Mouse (Mus musculus) monocyte, adult 2 months (primary cell): ENCODE measurements around the gene Npy.

Source experiments
- DNase-seq, 2 experiments: peaks; one replicate each; pipeline ENCODE4 v3.0.0; 2022; ENCODE audit warnings: low spot score in 2 of 2, low read depth in 1 of 2

Npy gene

GRCm38 (mm10) chr6:49821961-49822870 lies at the start of gene Npy:
Npy (plus strand) TSS chr6:49822710.
- DNase-seq = no peak

DNA sequence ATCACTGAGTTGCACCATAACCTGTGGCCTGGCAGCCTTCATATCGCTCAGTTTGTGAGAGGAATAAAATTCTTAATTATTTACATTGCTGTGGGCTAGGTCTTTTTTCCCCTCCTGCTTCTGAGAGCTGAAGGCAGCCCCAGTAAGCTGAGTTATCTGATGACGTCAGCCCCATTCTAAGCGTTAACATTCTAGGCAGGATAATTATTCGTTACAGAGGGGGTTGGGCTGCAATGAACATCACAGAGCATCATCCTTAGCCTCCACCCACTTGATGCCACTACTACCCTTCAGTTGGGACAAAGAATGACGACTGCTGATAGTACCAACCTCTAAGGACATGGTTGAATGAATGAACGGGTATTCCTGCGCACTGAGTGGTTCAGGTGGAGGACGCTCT lies 47.5 kb upstream of the Npy start:
- no peak for DNase-seq

DNA sequence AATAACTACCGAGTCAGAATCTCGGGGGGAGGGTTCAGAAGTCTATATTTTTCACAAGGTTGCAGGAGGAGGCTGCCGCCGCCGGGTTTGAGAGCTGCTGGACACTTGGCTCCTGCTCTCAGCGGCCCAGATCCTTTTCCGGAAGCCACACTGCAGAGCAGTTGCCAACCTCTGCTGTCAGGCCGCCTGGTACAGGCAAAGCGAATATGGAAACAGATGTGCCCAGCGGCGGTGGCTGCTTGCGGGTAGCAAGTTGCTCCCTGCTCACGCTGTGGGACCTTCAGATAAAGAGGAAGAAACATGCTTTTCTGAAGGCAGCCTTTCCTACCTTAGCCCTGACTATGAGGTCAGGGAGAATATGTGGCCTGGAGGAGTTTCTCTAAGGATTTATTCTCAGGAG lies 44.4 kb upstream of the Npy start:
- DNase-seq = no peak

GRCm38 (mm10) chr6:49778729-49779128 lies 43.8 kb upstream of the Npy start:
- no peak for DNase-seq

- DNase-seq = no peak
Measured at GRCm38 (mm10) chr6:49779606-49780005, 42.9 kb upstream of the Npy start.

DNA sequence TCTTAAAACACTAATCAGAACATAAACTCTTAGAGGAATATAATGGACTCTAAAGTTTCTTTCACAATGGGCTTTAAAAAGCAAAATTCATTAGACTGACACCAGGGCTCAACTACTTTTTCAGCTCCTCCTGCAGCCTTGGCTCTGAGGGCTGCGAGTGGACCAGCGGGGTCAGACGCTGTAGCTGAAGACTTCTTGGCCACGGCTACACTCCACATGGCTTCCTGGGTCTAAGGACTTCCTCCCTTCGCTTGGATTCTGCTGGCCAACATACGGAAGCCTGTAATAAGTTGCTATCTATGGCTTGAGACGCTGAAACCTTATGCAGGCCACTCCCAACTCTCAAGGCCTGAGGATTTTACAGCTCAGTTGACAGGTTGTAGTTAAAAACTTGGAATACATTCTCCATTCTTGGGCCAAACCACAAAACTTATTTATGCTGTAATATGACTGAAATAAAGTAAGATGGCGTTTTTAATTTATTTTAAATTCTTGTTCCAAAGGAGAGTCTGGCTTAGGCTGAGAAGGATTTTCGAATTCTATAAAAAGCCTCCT lies 41.6 kb upstream of the Npy start:
- DNase-seq = no peak

DNA sequence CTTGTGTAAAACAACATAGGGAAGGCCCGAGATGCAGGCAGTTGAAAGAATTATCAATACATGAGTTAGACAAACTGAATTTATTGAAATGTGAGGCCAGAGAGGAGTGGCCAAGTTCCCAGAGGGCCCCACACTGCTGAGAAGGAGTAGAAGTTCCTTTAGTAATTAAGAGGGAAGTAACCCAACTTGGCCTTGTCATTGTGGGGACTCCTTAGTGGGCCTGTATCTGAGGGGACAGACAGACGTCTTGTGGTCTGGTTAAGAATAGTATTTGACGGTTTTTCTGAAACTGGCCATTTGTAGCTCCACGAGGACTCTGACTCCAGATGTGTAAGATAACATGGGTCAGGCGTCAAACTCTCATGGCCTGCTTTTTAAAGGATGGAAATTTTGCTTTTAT lies 40.7 kb upstream of the Npy start:
- DNase-seq = no peak

GRCm38 (mm10) chr6:49782679-49783078 lies 39.8 kb upstream of the Npy start:
- DNase-seq = no peak

DNA sequence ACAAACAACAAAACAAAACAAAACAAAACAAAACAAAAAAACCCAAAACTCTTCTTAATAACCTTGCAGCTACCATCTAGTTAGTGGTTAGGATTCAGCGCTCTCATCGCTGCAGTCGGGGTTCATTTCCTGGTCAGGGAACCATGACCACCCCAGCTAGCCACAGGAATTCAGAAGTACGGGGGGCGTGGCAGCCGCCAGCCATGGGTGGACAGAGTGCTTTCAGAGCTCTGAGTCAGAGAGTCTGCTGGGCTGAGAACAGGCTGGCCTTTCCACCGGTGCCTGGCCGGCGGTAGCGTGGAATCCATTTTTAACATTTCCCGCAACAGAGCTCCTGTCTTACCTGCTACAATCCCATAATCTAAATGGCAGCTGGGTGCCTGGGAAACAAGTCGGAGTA lies 30.0 kb upstream of the Npy start:
- no peak for DNase-seq

GRCm38 (mm10) chr6:49804105-49804504 lies 18.4 kb upstream of the Npy start:
- no peak for DNase-seq

DNA sequence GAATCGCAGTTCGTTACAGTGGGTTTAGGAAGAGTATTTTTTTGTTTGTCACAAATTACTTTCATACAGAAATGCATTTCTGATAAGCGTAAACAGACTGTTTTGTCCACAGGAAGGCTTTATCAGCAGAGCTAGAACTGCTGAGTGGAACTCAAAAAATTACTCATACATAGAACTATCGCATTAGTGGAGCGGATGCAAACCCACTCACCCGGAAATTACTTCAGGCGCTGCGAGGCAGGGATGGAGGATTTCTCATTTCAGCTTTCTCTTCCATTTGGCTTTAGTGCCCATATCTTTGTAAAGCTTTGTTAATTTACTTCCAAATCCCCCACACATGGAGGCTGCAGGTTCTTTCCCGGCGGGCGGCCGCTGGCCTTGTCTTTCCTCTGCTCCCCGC lies 14.4 kb upstream of the Npy start:
- DNase-seq = no peak

DNA sequence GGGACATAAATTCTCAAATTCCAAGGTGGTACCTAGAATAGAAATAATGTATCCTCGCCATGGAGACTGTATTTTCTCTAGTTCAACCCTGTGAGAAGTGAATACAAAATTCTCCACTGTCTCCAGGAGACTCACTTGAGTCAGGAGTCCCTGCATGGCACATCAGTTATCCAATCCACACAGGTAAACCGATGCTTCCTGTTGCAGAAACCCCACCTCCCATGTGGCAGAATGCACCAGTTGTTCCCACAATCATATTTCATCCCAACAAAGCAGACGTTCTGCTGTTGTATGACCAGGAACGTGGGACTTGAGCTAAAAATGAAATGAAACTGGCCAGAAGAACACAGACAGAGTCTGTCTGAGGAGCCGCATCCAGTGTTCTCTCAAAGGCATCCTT lies 5.3 kb upstream of the Npy start:
- DNase-seq = no peak

DNA sequence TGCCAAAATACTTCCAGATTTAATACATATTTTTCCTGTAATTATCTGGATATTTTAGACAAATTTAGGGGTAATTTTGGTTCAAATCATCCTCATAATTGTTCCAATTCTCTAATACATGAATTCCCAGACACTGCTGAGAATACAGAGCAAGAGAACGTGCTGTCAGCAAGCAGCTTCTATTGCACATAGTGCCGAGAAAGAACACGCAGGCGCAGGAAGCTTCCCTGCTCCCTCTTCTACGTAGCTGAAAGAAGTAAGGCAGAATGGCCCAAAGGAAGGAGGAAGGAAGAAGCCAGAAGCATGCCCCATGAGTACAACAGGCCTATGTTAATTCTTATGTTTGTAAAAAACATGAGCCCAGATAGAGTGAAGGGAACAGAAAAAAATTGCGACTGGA lies 4.9 kb upstream of the Npy start:
- DNase-seq = no peak

GRCm38 (mm10) chr6:49822871-49823230 lies 341 bp downstream of the Npy start:
- DNase-seq = no peak

DNA sequence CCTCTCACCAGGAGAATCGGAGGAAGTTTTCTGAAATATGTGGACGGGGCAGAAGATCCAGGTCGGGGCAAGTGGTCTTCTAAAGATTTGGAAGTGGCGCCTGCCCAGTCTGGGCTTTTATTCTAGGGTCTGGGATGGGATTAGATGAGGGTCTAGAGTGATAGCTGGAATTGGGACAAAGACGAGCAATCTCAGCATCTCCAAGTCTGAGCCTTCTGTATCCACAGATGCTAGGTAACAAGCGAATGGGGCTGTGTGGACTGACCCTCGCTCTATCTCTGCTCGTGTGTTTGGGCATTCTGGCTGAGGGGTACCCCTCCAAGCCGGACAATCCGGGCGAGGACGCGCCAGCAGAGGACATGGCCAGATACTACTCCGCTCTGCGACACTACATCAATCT lies 861 bp downstream of the Npy start:
- DNase-seq = no peak

- no peak for DNase-seq
Measured at GRCm38 (mm10) chr6:49823821-49824220, 1.3 kb downstream of the Npy start.

DNA sequence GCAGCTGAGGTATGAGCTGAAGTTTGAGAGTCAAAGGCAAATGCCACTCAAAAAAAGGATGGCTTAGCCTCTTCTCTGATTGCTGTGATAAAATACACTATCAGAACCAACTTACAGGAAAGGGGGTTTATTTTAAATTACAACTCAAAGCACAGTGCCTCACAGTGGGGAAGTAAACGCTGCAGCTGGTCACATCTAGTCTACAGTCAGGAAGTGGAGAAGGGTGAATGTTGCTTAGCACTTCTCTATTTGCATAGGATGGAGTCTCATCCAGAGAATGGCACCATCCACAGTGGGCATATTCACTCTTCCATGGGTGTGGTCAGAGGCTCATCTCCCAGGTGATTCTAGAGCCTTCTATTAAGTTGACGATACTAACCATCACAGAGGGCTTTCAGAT lies 9.1 kb downstream of the Npy start:
- DNase-seq = no peak

DNA sequence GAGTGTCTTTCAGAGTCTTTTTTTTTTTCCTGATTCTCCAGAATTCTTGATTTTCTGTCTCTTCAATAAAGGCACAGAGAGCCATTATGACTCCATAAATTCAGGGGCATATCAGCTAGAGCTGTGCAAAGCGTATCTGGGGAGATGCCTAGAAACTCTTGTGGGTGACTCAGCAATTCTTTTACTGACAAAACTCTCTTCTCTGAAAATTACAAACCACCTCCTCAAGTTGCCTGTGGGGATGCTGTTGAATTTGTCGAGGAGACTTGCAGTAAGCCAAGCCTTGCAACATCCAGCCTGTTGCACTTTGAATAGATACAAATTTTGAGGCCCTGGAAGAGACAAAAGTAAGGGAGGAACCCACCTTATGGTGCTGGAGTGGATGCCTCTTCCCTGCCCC lies 34.3 kb downstream of the Npy start:
- no peak for DNase-seq

DNA sequence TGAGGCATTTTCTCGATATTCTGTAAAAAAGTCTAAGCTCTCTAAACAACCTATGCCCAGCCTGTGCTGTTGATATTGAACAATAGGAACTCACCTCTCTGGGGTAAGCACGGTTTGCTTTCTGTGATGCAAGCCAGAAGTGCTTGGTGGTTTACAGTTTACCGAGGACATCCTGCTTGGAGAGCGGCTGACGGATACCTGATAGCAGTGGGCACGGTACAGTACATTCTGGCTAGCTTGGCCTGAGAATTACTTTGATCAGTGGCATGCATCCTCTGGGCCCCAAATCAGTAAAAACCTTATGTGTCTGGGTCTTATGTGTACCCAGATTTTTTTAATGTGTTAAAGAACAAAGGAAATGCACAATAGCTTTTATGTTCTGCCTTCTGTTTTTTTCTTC lies 45.1 kb downstream of the Npy start:
- no peak for DNase-seq

DNA sequence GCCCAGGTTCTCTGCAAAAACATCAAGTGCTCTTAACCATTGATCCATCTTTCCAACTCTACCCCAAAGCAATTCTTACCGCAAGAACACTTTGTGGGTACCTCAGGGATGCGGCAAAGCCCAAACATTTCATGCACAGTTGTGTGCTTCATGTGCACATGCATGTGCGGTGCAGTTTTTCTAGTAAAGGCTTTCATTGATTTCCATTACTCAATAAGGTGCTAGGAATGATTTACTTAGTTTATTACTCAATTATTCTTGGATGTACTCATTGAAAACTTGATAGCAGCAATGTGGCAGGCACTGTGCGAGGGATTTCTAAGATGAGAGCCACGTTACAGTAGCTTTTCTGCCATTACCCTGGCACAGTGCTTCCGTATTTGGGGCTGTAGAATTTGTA lies 48.6 kb downstream of the Npy start:
- no peak for DNase-seq

- DNase-seq = no peak
Measured at GRCm38 (mm10) chr6:49873556-49873955, 51.0 kb downstream of the Npy start.

DNA sequence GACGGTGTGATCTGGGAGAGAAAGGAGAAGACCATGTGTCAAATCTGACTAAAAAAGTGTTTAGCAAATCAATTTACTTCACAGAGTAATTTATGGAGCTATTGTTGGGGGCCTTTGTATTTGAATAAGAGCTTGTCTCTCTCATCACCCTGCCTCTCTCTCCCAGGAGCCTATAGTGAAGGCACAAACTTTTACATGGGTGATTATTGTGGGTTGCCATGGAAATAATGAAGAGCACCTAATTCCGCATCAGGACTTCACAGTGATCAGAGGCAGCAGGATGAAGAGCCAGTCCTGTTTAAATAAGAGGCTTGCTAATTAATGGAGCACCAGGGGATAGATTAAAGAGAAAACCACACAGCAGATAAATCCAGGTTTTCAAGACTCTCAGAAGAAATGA lies 52.6 kb downstream of the Npy start:
- no peak for DNase-seq

DNA sequence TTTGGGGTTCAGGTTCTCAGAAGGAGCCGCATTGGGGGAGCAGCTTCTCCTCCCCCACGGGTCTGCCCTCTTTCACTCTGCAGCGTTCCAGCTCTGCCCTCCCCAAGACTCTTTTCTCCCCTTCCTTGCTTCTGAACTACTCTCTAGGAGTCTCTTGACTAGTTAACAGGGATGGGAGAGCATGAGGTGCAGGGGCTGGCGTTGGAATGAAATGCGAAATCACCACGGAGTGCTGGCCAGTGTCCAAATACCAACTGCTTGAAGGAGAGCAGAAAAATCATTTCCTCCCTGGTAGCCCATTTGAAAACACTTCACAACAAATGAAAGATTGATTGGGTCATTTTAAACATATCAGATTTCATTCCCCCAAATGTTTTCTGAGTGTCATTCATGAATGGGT lies 53.3 kb downstream of the Npy start:
- DNase-seq = no peak
